Mouse (Mus musculus): ENCODE data around the gene Cfap36.

The Cfap36 gene

DNA sequence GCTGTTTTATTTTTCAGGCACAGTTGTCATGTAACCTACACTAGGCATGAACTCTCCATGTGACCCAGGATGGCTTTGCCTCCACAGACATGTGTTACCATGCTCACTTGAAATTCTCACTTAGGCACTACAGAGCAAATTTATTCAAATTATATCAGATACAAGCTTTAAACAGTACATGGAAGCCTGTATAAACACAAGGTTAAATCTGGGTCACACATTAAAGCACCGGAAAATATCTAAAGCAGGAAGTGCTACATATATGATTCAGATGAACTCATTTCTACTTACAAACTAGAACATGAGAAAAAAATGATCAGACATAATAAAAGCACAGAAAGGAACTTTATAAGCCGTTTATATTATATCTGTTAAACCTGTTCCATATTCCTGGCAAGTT lies 22.5 kb downstream of the Cfap36 start:
- Histone ChIP-seq H3K27me3 (ENCODE audit: control insufficient read depth, insufficient read depth, low read length, poor library complexity, severe bottlenecking) (no peaks in the 10 kb centered on the region), H3K36me3 (ENCODE audit: control insufficient read depth, insufficient read depth, low read length, poor library complexity, severe bottlenecking) (peaks cover 8% of the 10 kb centered on the region)
- DNase-seq (ENCODE audit: low read depth, low spot score) = no peak

DNA sequence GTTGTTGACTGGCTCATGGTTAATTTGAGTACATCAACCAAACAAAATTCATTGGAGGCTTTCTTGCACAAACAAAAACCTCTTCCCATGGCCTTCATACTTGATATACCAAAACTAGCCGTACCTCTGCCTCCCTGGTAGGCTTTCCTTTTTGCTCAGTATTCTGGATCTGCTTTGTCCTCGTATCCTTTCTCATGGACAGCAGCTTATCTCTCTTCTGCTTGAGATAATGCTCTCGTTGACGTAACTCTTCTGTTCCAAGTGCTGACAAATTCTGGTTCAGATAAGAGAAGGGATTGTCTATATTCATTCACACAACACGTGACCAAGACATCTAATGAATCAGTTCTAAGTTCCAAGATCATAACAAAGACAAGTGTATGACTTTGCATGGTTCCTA lies 24.9 kb downstream of the Cfap36 start:
- Histone ChIP-seq H3K36me3 (ENCODE audit: control insufficient read depth, insufficient read depth, low read length, poor library complexity, severe bottlenecking) (peaks cover 12% of the 10 kb centered on the region), H3K27me3 (ENCODE audit: control insufficient read depth, insufficient read depth, low read length, poor library complexity, severe bottlenecking) (no peaks in the 10 kb centered on the region)
- DNase-seq (ENCODE audit: low read depth, low spot score) = no peak

DNA sequence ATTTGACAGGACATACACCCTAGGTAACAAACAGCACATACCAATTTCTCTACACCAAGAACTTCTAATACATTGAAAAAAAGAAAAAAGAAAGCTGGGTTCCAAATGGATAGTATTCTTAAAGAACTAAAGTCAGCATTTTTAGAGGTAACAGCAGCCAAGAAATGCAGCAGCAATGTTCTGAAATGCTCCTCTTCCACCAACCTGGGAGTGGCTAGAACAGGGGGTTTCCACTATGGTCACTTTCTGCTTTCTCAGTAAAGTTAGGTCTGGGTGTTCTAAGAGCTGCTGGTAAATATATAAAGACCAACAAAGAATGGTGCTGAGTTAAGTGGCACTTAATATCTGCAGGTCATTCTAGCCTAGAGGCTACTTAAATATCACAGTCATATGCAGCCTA lies 28.2 kb downstream of the Cfap36 start:
- H3K36me3 ChIP-seq (ENCODE audit: control insufficient read depth, insufficient read depth, low read length, poor library complexity, severe bottlenecking) = peaks cover 16% of the 10 kb centered on the region; the same call in 1 of the 2 replicates
- no peak for DNase-seq (ENCODE audit: low read depth, low spot score)

DNA sequence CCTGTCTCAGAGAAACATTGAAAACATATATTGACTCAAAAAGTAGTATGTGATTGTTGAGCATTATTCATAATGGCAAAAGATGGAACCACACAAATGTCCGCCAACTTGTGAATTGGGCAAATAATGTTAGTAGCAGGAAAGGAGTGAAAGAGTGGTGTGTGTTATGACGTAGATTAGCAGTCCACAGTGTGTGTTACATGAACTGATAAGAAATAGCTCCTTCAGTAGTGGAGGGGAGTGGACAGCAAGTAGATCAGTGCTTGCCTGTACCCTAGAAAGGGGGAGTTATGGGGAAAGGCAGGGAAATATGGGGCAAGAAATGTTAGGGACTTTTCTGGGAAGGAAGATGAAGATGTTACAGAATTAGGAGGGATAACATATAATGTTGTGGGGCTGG lies 31.0 kb downstream of the Cfap36 start:
- Histone ChIP-seq H3K27me3 (ENCODE audit: control insufficient read depth, insufficient read depth, low read length, poor library complexity, severe bottlenecking) (no peaks in the 10 kb centered on the region), H3K36me3 (ENCODE audit: control insufficient read depth, insufficient read depth, low read length, poor library complexity, severe bottlenecking) (peaks cover 20% of the 10 kb centered on the region; the same call in 1 of the 2 replicates)
- DNase-seq (ENCODE audit: low read depth, low spot score) = no peak

More for the DNA sequence above, 28.2 kb downstream of the Cfap36 start:
- H3K27me3 ChIP-seq (ENCODE audit: control insufficient read depth, insufficient read depth, low read length, poor library complexity, severe bottlenecking) = no peaks in the 10 kb centered on the region

DNA sequence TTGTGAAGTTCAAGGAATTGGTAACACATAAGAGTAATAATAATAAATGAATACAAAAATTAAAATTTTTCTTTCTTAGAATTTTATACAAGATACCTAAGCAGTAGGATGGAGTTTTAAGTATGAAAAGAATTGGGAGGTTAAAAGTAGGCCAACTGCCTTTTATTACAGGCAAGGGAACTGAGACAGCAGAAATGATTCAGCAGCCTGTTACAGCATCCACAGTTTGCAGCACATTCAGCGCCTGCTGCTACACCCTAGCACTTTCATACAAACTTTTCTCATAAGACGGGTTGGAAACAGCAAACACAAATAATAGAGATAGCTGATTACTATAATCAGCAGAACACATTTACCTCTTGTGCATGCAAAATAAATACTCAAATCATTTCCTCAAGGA lies 37.4 kb downstream of the Cfap36 start:
- no peaks in the 10 kb centered on the region for H3K27me3 ChIP-seq (ENCODE audit: control insufficient read depth, insufficient read depth, low read length, poor library complexity, severe bottlenecking)
- no peak for DNase-seq (ENCODE audit: low read depth, low spot score)
- peaks cover 14% of the 10 kb centered on the region; the same call in 1 of the 2 replicates for H3K36me3 ChIP-seq (ENCODE audit: control insufficient read depth, insufficient read depth, low read length, poor library complexity, severe bottlenecking)

DNA sequence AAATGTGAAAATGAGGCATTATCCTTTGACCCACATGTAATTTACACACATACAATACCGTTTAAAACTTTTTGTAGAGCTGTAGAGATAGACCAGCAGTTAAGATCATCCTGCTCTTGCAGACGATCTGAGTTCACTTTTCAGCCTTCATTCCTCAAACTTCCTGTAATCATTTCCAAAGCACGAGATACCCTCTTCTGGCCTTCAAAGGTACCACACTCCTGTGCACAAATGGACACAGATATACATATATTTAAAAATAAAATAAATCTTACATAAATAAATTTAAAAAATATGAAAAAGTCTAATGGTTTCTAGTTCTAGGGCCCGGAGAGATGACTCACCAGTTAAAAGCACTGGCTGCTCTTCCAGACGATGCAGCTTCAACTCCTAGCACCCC lies 43.6 kb downstream of the Cfap36 start:
- peak; percentile 11 for DNase-seq (ENCODE audit: low read depth, low spot score)
- Histone ChIP-seq H3K36me3 (ENCODE audit: control insufficient read depth, insufficient read depth, low read length, poor library complexity, severe bottlenecking) (peaks cover 7% of the 10 kb centered on the region; the same call in 1 of the 2 replicates), H3K27me3 (ENCODE audit: control insufficient read depth, insufficient read depth, low read length, poor library complexity, severe bottlenecking) (no peaks in the 10 kb centered on the region)

DNA sequence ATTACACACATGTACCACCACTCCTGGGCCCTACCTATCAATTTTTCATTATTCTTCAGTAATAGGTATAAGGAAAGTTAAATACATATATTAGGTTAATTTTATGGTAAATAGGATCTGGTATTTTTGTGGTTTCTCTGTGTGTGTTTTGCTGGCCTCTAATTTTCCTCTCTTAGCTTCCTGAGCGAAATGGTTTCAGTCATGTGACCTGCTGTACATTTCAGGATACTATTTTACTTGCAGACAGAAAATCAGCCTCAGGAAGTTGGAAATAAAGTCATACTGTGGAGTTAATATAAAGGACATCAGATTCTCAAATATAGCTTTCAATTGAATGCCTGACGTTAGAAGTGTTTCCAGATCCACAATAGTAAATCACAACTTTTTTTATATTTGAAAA lies 58.2 kb downstream of the Cfap36 start:
- Histone ChIP-seq H3K27me3 (ENCODE audit: control insufficient read depth, insufficient read depth, low read length, poor library complexity, severe bottlenecking) (no peaks in the 10 kb centered on the region), H3K36me3 (ENCODE audit: control insufficient read depth, insufficient read depth, low read length, poor library complexity, severe bottlenecking) (peaks cover 7% of the 10 kb centered on the region)
- DNase-seq (ENCODE audit: low read depth, low spot score) = no peak

DNA sequence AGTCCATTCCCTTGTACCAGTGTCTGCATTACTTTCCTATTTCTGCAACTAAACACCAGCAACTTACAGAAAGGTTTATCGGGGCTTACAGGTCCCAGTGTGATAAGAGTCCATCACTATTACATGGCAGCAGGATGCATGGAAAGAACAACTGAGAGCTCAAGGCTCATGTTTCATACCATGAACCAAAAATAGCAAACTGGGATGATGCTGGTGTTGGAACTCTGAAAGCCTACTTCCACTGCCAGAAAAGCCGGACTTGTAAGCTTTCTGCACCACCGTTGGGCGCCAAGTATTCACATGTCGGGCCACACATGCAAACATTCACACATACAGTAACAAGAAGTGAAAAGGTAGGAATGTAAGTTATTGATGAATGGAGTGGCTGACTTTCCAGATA lies 65.5 kb downstream of the Cfap36 start:
- Histone ChIP-seq H3K27me3 (ENCODE audit: control insufficient read depth, insufficient read depth, low read length, poor library complexity, severe bottlenecking) (no peaks in the 10 kb centered on the region), H3K36me3 (ENCODE audit: control insufficient read depth, insufficient read depth, low read length, poor library complexity, severe bottlenecking) (peaks cover 8% of the 10 kb centered on the region)
- DNase-seq (ENCODE audit: low read depth, low spot score) = no peak

DNA sequence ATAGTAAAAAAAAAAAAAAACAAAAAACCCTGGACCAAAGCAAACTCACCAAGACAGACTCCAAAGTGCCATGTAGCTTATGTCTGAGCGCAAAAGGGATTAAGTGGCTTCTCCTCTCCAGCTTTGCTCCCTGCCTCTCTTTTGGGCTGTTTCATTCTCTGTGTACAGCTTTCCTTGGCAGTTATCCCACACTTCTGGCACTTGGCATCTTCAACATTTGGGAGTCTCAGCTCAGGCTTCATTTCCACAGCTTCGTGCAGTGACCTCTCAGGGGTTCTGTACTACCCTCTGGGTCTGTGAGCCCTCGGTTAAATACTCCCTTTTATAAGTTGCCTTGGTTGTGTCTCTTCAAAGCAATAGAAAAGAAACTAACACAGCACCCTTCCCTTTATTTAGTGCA lies 66.6 kb downstream of the Cfap36 start:
- Histone ChIP-seq H3K36me3 (ENCODE audit: control insufficient read depth, insufficient read depth, low read length, poor library complexity, severe bottlenecking) (peaks cover 3% of the 10 kb centered on the region), H3K27me3 (ENCODE audit: control insufficient read depth, insufficient read depth, low read length, poor library complexity, severe bottlenecking) (no peaks in the 10 kb centered on the region)
- no peak for DNase-seq (ENCODE audit: low read depth, low spot score)

DNA sequence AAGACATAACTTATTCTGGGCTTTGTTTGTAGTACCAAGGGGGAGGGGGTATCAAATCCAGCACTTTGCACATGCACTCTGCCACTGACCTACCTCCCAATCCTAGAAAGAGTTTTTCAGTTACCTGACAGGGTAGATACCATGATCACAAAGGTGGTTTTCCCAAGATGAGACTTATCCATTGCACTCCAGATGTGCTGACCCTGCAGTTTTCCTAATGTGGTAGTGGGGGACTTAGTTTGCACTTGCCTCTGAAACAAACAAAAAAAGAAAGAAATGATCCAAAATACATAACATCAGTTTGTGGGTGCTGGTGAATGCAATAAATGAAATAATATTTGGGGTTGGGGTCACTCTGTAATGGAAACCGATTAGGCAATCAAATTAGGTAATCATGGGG lies 67.9 kb downstream of the Cfap36 start:
- H3K27me3 ChIP-seq (ENCODE audit: control insufficient read depth, insufficient read depth, low read length, poor library complexity, severe bottlenecking) = no peaks in the 10 kb centered on the region
- peaks cover 3% of the 10 kb centered on the region; the same call in 1 of the 2 replicates for H3K36me3 ChIP-seq (ENCODE audit: control insufficient read depth, insufficient read depth, low read length, poor library complexity, severe bottlenecking)
- no peak for DNase-seq (ENCODE audit: low read depth, low spot score)

DNA sequence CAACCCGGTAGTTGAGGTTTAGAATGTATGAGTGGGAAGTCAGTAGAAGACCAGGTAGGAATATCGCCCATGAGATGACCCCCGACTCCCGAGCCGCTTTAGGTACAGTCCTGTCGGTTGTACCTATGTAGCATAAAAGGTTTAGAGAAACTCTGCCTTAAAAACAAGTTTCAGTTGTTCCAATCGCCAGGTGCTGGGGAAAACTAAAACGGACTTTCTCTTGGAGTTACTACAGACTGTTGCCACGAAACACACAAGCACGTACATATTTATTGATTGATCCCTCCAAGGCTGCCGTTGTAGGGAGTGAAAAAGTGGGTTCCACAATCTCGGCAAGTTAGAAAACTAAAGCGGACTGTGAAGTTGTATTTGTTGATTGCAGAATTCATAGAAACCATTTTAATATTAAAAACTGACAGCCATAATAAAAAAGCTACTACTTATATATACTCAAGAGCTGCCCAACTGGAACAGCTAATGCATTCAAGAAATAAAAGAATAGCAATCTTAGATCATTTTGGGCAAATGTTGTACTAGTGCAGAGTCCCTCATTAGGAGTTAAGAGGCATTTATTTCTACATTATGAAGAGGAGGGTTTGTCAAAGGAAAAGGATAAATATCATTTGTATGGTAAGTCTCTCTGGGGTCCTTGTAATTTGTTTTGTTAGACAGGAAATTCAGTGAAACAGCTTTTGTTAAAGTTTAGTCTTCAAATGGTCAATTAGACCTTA lies 73.3 kb downstream of the Cfap36 start:
- Histone ChIP-seq H3K27me3 (ENCODE audit: control insufficient read depth, insufficient read depth, low read length, poor library complexity, severe bottlenecking) (no peaks in the 10 kb centered on the region), H3K36me3 (ENCODE audit: control insufficient read depth, insufficient read depth, low read length, poor library complexity, severe bottlenecking) (0 out of 2 replicates have a peak, but pooled peaks cover 2% of the 10 kb centered on the region)
- no peak for DNase-seq (ENCODE audit: low read depth, low spot score)

DNA sequence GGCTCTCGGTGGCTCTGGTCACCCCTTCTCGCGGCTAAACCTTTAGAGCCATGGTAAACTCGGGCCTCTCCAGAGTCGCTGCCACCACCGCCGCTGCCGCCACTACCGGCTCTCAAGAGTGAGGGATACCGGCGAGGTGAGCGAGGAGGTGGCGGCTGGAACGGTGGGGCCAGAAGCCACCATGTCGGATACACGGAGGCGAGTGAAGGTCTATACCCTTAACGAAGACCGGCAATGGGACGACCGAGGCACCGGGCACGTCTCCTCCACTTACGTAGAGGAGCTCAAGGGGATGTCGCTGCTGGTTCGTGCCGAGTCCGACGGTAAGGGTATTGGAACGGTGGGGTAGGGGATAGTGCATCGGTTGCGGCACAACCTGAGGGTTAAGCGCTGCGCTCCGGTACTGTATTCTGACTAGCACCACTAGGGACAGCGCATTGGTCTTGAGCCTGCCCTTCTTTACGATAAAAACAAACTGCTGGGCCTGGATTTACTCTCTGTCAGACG lies 74.0 kb downstream of the Cfap36 start:
- peak; percentile 81 for DNase-seq (ENCODE audit: low read depth, low spot score)
- H3K36me3 ChIP-seq (ENCODE audit: control insufficient read depth, insufficient read depth, low read length, poor library complexity, severe bottlenecking) = no peaks in the 10 kb centered on the region
- H3K27me3 ChIP-seq (ENCODE audit: control insufficient read depth, insufficient read depth, low read length, poor library complexity, severe bottlenecking) = no peaks in the 10 kb centered on the region

DNA sequence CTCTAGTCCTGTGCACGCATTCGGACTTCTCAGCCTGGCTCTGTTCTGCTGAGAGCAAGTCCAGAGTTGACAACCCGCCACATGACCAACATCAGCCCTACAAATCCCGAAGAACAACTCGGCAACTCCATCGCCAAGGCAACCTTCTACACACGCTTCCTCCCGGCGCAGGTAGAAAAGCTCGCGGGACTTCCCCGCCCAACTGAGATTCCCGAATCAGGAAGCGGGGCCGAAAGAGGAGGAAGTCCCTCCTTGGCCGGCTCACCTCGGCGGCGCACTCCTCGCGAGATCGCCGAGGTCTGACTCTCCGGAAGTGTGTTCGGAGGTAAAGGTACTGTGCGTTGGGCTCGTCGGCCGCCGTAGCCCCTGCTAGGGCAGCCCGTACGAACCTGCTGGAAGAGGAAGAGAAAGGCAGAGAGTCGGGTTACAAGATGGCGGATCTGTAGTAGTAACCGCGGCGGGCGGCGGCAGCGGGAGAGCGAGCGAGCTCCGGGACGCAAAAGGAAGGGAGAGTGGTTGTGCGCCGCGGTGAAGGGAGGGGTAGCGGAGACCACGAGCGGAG lies 74.6 kb downstream of the Cfap36 start, which contains the start of gene Ppp4r3b:
TSS of gene Ppp4r3b (plus strand) at position 328 of the 562 bp plus-strand sequence.
- Histone ChIP-seq H3K36me3 (ENCODE audit: control insufficient read depth, insufficient read depth, low read length, poor library complexity, severe bottlenecking) (no peaks in the 10 kb centered on the region), H3K27me3 (ENCODE audit: control insufficient read depth, insufficient read depth, low read length, poor library complexity, severe bottlenecking) (no peaks in the 10 kb centered on the region)
- DNase-seq (ENCODE audit: low read depth, low spot score) = peak; percentile 98

DNA sequence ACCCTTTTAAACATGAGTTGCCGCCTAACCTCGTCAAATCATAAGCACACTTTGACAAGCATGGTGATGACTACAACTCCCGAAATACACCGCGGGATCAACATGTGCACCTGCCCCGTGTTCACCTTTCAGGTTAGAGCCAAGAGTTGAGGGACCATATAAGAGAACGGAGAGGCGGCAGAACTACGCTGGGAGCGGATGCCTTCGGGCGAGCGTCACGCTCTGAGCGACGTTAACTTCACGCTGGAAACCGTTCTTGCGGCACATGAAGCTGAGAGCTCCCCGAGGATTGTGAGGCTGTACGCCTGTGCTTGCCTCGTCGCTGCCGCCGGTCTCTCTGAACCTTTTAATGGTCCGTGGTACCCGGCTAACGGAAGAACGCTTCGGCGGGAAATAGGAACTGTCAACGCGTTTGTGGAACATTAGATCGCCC lies 75.2 kb downstream of the Cfap36 start:
- peak; percentile 77 for DNase-seq (ENCODE audit: low read depth, low spot score)
- Histone ChIP-seq H3K27me3 (ENCODE audit: control insufficient read depth, insufficient read depth, low read length, poor library complexity, severe bottlenecking) (no peaks in the 10 kb centered on the region), H3K36me3 (ENCODE audit: control insufficient read depth, insufficient read depth, low read length, poor library complexity, severe bottlenecking) (no peaks in the 10 kb centered on the region)
